Mouse (Mus musculus): ENCODE data around the gene Nudt13.

Nudt13 gene

GRCm38 (mm10) chr14:20340149-20340548 is 45.7 kb downstream of the Nudt13 start:
- peak; percentile 47 for DNase-seq (ENCODE audit: low read depth, low spot score)

GRCm38 (mm10) chr14:20340866-20341265 is 46.4 kb downstream of the Nudt13 start:
- DNase-seq (ENCODE audit: low read depth, low spot score) = peak; percentile 44

- no peak for DNase-seq (ENCODE audit: low read depth, low spot score)
Measured at GRCm38 (mm10) chr14:20345885-20346284, 51.4 kb downstream of the Nudt13 start.

GRCm38 (mm10) chr14:20347441-20347990 is 53.0 kb downstream of the Nudt13 start:
- DNase-seq (ENCODE audit: low read depth, low spot score) = no peak

GRCm38 (mm10) chr14:20347991-20348541 is 53.6 kb downstream of the Nudt13 start, which contains the start of the genes Ecd and Fam149b:
Ecd (minus strand) TSS chr14:20348121.
Fam149b (plus strand) TSS chr14:20348162.
- peak; percentile 97 for DNase-seq (ENCODE audit: low read depth, low spot score)

- no peak for DNase-seq (ENCODE audit: low read depth, low spot score)
Measured at GRCm38 (mm10) chr14:20363230-20363629, 68.7 kb downstream of the Nudt13 start.
